Mouse (Mus musculus): ENCODE results near the gene Spatc1l. TPM values are rescaled to one million over a fixed set of nuclear protein-coding genes. Genes with fewer than 3 reads are reported as not detected.

Gene Spatc1l
- polyA plus RNA-seq, 1 experiment from 2014 or later = not detected

GRCm38 (mm10) chr10:76569996-76570685, 8.1 kb downstream of the Spatc1l start:
- no peak for ATAC-seq (ENCODE audit: insufficient number of reproducible peaks, insufficient read depth, low FRiP score, low read depth)
- Histone ChIP-seq H3K9me3 (ENCODE audit: control insufficient read depth, low read length) (no peaks in the 10 kb centered on the region), H3K4me3 (ENCODE audit: control insufficient read depth in 1 of 2, insufficient read depth in 1 of 2, low read depth in 1 of 2, low read length in 2 of 2) (no peak overlapping the region), H3K36me3 (ENCODE audit: control insufficient read depth, insufficient read depth, low read length) (no peaks in the 10 kb centered on the region), H3K9ac (ENCODE audit: low read length) (no peak overlapping the region), H3K27me3 (ENCODE audit: control insufficient read depth, insufficient read depth, low read length) (no peaks in the 10 kb centered on the region), H3K4me2 (ENCODE audit: low read length) (no peak overlapping the region), H3K4me1 (ENCODE audit: control insufficient read depth in 2 of 2, insufficient read depth in 2 of 2, low read length in 2 of 2) (peaks cover 0 to 2% of the 10 kb centered on the region in 2 experiments; a peak in 1 of 4 replicates), H3K27ac (replicated peaks in 1 of 2; ENCODE audit: control insufficient read depth in 1 of 2, insufficient read depth in 1 of 2, low read depth in 2 of 2, low read length in 2 of 2) (no peak overlapping the region)
- 94% methylated on average over 22 of the region's 22 CpGs for WGBS

GRCm38 (mm10) chr10:76571070-76571469, 9.0 kb downstream of the Spatc1l start:
- H3K27me3 ChIP-seq (ENCODE audit: control insufficient read depth, insufficient read depth, low read length) = no peaks in the 10 kb centered on the region
- no peak overlapping the region for H3K9ac ChIP-seq (ENCODE audit: low read length)
- no peak overlapping the region for H3K4me3 ChIP-seq (ENCODE audit: control insufficient read depth in 1 of 2, insufficient read depth in 1 of 2, low read depth in 1 of 2, low read length in 2 of 2)
- peaks cover 0 to 2% of the 10 kb centered on the region in 2 experiments; a peak in 1 of 4 replicates for H3K4me1 ChIP-seq (ENCODE audit: control insufficient read depth in 2 of 2, insufficient read depth in 2 of 2, low read length in 2 of 2)
- no peaks in the 10 kb centered on the region for H3K9me3 ChIP-seq (ENCODE audit: control insufficient read depth, low read length)
- no peak overlapping the region for H3K4me2 ChIP-seq (ENCODE audit: low read length)
- 55% methylated on average over 2 of the region's 2 CpGs for WGBS
- H3K36me3 ChIP-seq (ENCODE audit: control insufficient read depth, insufficient read depth, low read length) = no peaks in the 10 kb centered on the region
- no peak overlapping the region for H3K27ac ChIP-seq (replicated peaks in 1 of 2; ENCODE audit: control insufficient read depth in 1 of 2, insufficient read depth in 1 of 2, low read depth in 2 of 2, low read length in 2 of 2)
- no peak for ATAC-seq (ENCODE audit: insufficient number of reproducible peaks, insufficient read depth, low FRiP score, low read depth)

DNA sequence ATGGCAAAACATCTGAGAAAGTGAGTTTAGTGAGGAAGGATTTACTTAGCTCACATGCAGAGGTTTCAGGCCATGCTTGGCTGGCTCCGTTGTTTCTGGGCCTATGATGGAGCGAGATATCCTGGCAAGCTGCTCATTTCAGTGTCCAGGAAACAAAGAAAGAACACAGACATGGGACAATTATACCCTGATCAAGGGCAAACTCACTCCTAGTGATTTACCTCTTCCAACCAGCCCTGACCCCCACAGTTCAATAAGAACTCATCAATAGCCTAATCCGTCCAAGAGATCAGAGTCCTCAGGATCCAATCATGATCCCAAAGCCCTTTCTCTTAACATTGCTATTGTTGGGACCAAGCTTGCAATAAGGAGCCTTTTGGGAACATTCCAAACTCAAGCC, 10.1 kb downstream of the Spatc1l start:
- ATAC-seq (ENCODE audit: insufficient number of reproducible peaks, insufficient read depth, low FRiP score, low read depth) = no peak

DNA sequence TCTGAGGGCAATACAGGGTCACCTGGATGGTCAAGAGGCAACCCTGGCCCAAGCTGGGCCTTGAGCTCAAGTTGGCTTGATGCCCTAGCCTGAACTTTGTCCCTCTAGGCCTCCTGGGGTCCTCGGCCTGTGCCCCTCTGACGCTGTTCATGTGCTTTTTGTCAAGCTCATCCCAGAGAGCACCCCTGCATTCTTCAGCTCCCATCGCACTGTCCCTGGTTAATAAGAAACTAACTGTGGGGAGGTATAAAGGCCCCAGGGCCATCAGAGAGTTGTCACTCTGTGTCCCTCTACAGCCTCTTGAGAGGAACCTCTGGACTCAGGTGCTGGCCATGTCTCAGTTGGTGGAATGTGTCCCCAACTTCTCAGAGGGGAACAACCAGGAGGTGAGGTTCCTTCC, 13.3 kb downstream of the Spatc1l start, which contains the start of gene Ftcd:
Gene Ftcd, plus strand, starts transcription at position 275 of the 400 bp plus-strand sequence.
- Histone ChIP-seq H3K27ac (replicated peaks in 1 of 2; ENCODE audit: control insufficient read depth in 1 of 2, insufficient read depth in 1 of 2, low read depth in 2 of 2, low read length in 2 of 2) (no peak within 1 kb of the TSS), H3K9me3 (ENCODE audit: control insufficient read depth, low read length) (no peaks in the 10 kb centered on the region), H3K4me2 (ENCODE audit: low read length) (no peak within 1 kb of the TSS), H3K4me3 (ENCODE audit: control insufficient read depth in 1 of 2, insufficient read depth in 1 of 2, low read depth in 1 of 2, low read length in 2 of 2) (no peak within 1 kb of the TSS), H3K27me3 (ENCODE audit: control insufficient read depth, insufficient read depth, low read length) (no peaks in the 10 kb centered on the region), H3K9ac (ENCODE audit: low read length) (no peak within 1 kb of the TSS), H3K4me1 (ENCODE audit: control insufficient read depth in 2 of 2, insufficient read depth in 2 of 2, low read length in 2 of 2) (no peaks in the 10 kb centered on the region), H3K36me3 (ENCODE audit: control insufficient read depth, insufficient read depth, low read length) (no peaks in the 10 kb centered on the region)
- ATAC-seq (ENCODE audit: insufficient number of reproducible peaks, insufficient read depth, low FRiP score, low read depth) = no peak
- WGBS = 83% methylated on average over 3 of the region's 3 CpGs

More for the DNA sequence above, 10.1 kb downstream of the Spatc1l start:
- Histone ChIP-seq H3K27ac (replicated peaks in 1 of 2; ENCODE audit: control insufficient read depth in 1 of 2, insufficient read depth in 1 of 2, low read depth in 2 of 2, low read length in 2 of 2) (no peak overlapping the region), H3K4me2 (ENCODE audit: low read length) (no peak overlapping the region), H3K27me3 (ENCODE audit: control insufficient read depth, insufficient read depth, low read length) (no peaks in the 10 kb centered on the region), H3K4me1 (ENCODE audit: control insufficient read depth in 2 of 2, insufficient read depth in 2 of 2, low read length in 2 of 2) (peaks cover 0 to 2% of the 10 kb centered on the region in 2 experiments; a peak in 1 of 4 replicates), H3K9ac (ENCODE audit: low read length) (no peak overlapping the region), H3K36me3 (ENCODE audit: control insufficient read depth, insufficient read depth, low read length) (no peaks in the 10 kb centered on the region), H3K9me3 (ENCODE audit: control insufficient read depth, low read length) (no peaks in the 10 kb centered on the region), H3K4me3 (ENCODE audit: control insufficient read depth in 1 of 2, insufficient read depth in 1 of 2, low read depth in 1 of 2, low read length in 2 of 2) (no peak overlapping the region)
- WGBS = 78% methylated on average over 3 of the region's 3 CpGs

- Histone ChIP-seq H3K9ac (ENCODE audit: low read length) (no peak overlapping the region), H3K27me3 (ENCODE audit: control insufficient read depth, insufficient read depth, low read length) (no peaks in the 10 kb centered on the region), H3K27ac (replicated peaks in 1 of 2; ENCODE audit: control insufficient read depth in 1 of 2, insufficient read depth in 1 of 2, low read depth in 2 of 2, low read length in 2 of 2) (no peak overlapping the region), H3K4me3 (ENCODE audit: control insufficient read depth in 1 of 2, insufficient read depth in 1 of 2, low read depth in 1 of 2, low read length in 2 of 2) (no peak overlapping the region), H3K4me1 (ENCODE audit: control insufficient read depth in 2 of 2, insufficient read depth in 2 of 2, low read length in 2 of 2) (no peaks in the 10 kb centered on the region), H3K36me3 (ENCODE audit: control insufficient read depth, insufficient read depth, low read length) (no peaks in the 10 kb centered on the region), H3K9me3 (ENCODE audit: control insufficient read depth, low read length) (no peaks in the 10 kb centered on the region), H3K4me2 (ENCODE audit: low read length) (no peak overlapping the region)
- no peak for ATAC-seq (ENCODE audit: insufficient number of reproducible peaks, insufficient read depth, low FRiP score, low read depth)
- WGBS = 50% methylated on average over 7 of the region's 7 CpGs
Measured at GRCm38 (mm10) chr10:76576920-76577319, 14.8 kb downstream of the Spatc1l start.

- H3K9ac ChIP-seq (ENCODE audit: low read length) = peak overlapping the region; percentile 42
- H3K4me3 ChIP-seq (ENCODE audit: control insufficient read depth in 1 of 2, insufficient read depth in 1 of 2, low read depth in 1 of 2, low read length in 2 of 2) = peak overlapping the region; percentile 12 to 28; a peak in 3 of 4 replicates
- WGBS = 12% methylated on average over 10 of the region's 10 CpGs
- H3K9me3 ChIP-seq (ENCODE audit: control insufficient read depth, low read length) = no peaks in the 10 kb centered on the region
- no peaks in the 10 kb centered on the region for H3K36me3 ChIP-seq (ENCODE audit: control insufficient read depth, insufficient read depth, low read length)
- peak overlapping the region; percentile 51 for H3K4me2 ChIP-seq (ENCODE audit: low read length)
- peak overlapping the region; percentile 57 to 69; a peak in 3 of 4 replicates for H3K27ac ChIP-seq (replicated peaks in 1 of 2; ENCODE audit: control insufficient read depth in 1 of 2, insufficient read depth in 1 of 2, low read depth in 2 of 2, low read length in 2 of 2)
- 0 out of 2 replicates have a peak, but pooled peaks have one; percentile 38 for ATAC-seq (ENCODE audit: insufficient number of reproducible peaks, insufficient read depth, low FRiP score, low read depth)
- H3K4me1 ChIP-seq (ENCODE audit: control insufficient read depth in 2 of 2, insufficient read depth in 2 of 2, low read length in 2 of 2) = peaks cover 23 to 25% of the 10 kb centered on the region in 2 experiments
- H3K27me3 ChIP-seq (ENCODE audit: control insufficient read depth, insufficient read depth, low read length) = no peaks in the 10 kb centered on the region
Measured at GRCm38 (mm10) chr10:76584138-76584537, 22.1 kb downstream of the Spatc1l start.

GRCm38 (mm10) chr10:76586190-76586589, 24.1 kb downstream of the Spatc1l start:
- Histone ChIP-seq H3K9ac (ENCODE audit: low read length) (no peak overlapping the region), H3K27ac (replicated peaks in 1 of 2; ENCODE audit: control insufficient read depth in 1 of 2, insufficient read depth in 1 of 2, low read depth in 2 of 2, low read length in 2 of 2) (peak overlapping the region; percentile 71 to 84), H3K27me3 (ENCODE audit: control insufficient read depth, insufficient read depth, low read length) (no peaks in the 10 kb centered on the region), H3K4me2 (ENCODE audit: low read length) (peak overlapping the region; percentile 4; the same call in 1 of the 2 replicates), H3K4me3 (ENCODE audit: control insufficient read depth in 1 of 2, insufficient read depth in 1 of 2, low read depth in 1 of 2, low read length in 2 of 2) (no peak overlapping the region), H3K4me1 (ENCODE audit: control insufficient read depth in 2 of 2, insufficient read depth in 2 of 2, low read length in 2 of 2) (peaks cover 23 to 36% of the 10 kb centered on the region in 2 experiments), H3K9me3 (ENCODE audit: control insufficient read depth, low read length) (no peaks in the 10 kb centered on the region), H3K36me3 (ENCODE audit: control insufficient read depth, insufficient read depth, low read length) (no peaks in the 10 kb centered on the region)
- ATAC-seq (ENCODE audit: insufficient number of reproducible peaks, insufficient read depth, low FRiP score, low read depth) = peak; percentile 76; the same call in 1 of the 2 replicates
- WGBS = 7% methylated on average over 1 of the region's 1 CpGs
